Mouse (Mus musculus): ENCODE data around the gene Plppr4. TPM values are rescaled to one million over a fixed set of nuclear protein-coding genes. Genes with fewer than 3 reads are reported as not detected.

Gene Plppr4
- polyA plus RNA-seq (2015; fragmentation: Nextera tagmentation; extraction: Ambion mirVana) = 3.6 and 5.2 TPM in 2 replicates

GRCm38 (mm10) chr3:117360528-117360927 is at the start of gene Plppr4:
Gene Plppr4, minus strand, starts transcription at chr3:117360876.

Small RNA genes lying within 50 kb of the gene (microRNA-seq; reads per million reads assigned to microRNA genes)
- not detected for gene Gm22408 (ENCODE audit: borderline replicate concordance, insufficient number of aligned reads)

Other genes starting within 250 kb of the Plppr4 start
- gene Plppr5, start 214.0 kb upstream of the Plppr4 start, polyA plus RNA-seq (2015; fragmentation: Nextera tagmentation; extraction: Ambion mirVana) = 1.1 and 2.3 TPM in 2 replicates